Mouse (Mus musculus): Measurements from ENCODE around the gene Tmem210.

Tmem210 gene

GRCm38 (mm10) chr2:25265897-25266656 is 21.9 kb upstream of the Tmem210 start:
- DNase-seq: no peak

- DNase-seq: no peak
These were observed 21.2 kb upstream of the Tmem210 start for GRCm38 (mm10) chr2:25266720-25267119.

- no peak for DNase-seq
These were observed 20.7 kb upstream of the Tmem210 start for GRCm38 (mm10) chr2:25267241-25267640.

- no peak for DNase-seq
These were observed 20.1 kb upstream of the Tmem210 start for GRCm38 (mm10) chr2:25267746-25268309.

GRCm38 (mm10) chr2:25271827-25272511 is 16.0 kb upstream of the Tmem210 start, which contains the start of the genes Ssna1 and Anapc2:
Gene Ssna1, minus strand, starts transcription at chr2:25272438.
Gene Anapc2, plus strand, starts transcription at chr2:25272478.
- DNase-seq: peak; percentile 97

GRCm38 (mm10) chr2:25272515-25272914 is 15.4 kb upstream of the Tmem210 start:
- DNase-seq: no peak

- no peak for DNase-seq
These were observed 14.9 kb upstream of the Tmem210 start for GRCm38 (mm10) chr2:25273010-25273409.

GRCm38 (mm10) chr2:25278928-25279882 is 8.7 kb upstream of the Tmem210 start:
- DNase-seq: peak; percentile 76

GRCm38 (mm10) chr2:25285551-25285950 is 2.4 kb upstream of the Tmem210 start:
- DNase-seq: no peak

- DNase-seq: no peak
These were observed 1.6 kb upstream of the Tmem210 start for GRCm38 (mm10) chr2:25286314-25286713.

GRCm38 (mm10) chr2:25286837-25287636 is 908 bp upstream of the Tmem210 start:
- DNase-seq: no peak

GRCm38 (mm10) chr2:25288734-25289345 is 895 bp downstream of the Tmem210 start:
- DNase-seq: no peak

- no peak for DNase-seq
These were observed 1.7 kb downstream of the Tmem210 start, which contains the start of gene Lrrc26 for GRCm38 (mm10) chr2:25289651-25290050. Gene Lrrc26, plus strand, starts transcription at chr2:25289915.

GRCm38 (mm10) chr2:25290101-25290815 is 2.3 kb downstream of the Tmem210 start:
- DNase-seq: no peak

GRCm38 (mm10) chr2:25290816-25291130 is 2.8 kb downstream of the Tmem210 start:
- no peak for DNase-seq

- DNase-seq: no peak
These were observed 3.5 kb downstream of the Tmem210 start for GRCm38 (mm10) chr2:25291184-25292053.

GRCm38 (mm10) chr2:25292054-25292544 is 4.2 kb downstream of the Tmem210 start:
- no peak for DNase-seq

- peak; percentile 76 for DNase-seq
These were observed 4.9 kb downstream of the Tmem210 start for GRCm38 (mm10) chr2:25292856-25293255.

GRCm38 (mm10) chr2:25293706-25294105 is 5.8 kb downstream of the Tmem210 start:
- DNase-seq: no peak

- DNase-seq: no peak
These were observed 9.1 kb downstream of the Tmem210 start for GRCm38 (mm10) chr2:25297093-25297492.

Measured in thymus, postnatal 14 days (tissue).